Mouse (Mus musculus) intestine, embryonic 14.5 days (tissue): ENCODE measurements around the gene Megf6. TPM values are rescaled to one million over a fixed set of nuclear protein-coding genes. Genes with fewer than 3 reads are reported as not detected.
A peak's percentile ranks its signal among the peaks of the same experiment; 100 is the strongest.

Experiments
- ATAC-seq: fragments of 200-750 bp; cut with Nextera tagmentation; replicated peaks from 2 replicates; pipeline ENCODE4 v1.8.0; 2017; ENCODE audit warnings: low read depth, moderate number of reproducible peaks, moderate TSS enrichment, moderate library complexity; ENCODE audit not compliant: low FRiP score, low TSS enrichment
- DNase-seq: peaks from one replicate; pipeline ENCODE4 v3.0.0-alpha.2; 2018; ENCODE audit warnings: low spot score
- H3K27ac ChIP-seq: fragments of 300-500 bp; sonication (generic); 2 replicates; pipeline ENCODE4 v1.5.1; 2014; ENCODE audit warnings: low read depth, mild to moderate bottlenecking, control low read depth
- H3K27me3 ChIP-seq: fragments of 300-500 bp; sonication (generic); replicated peaks from 2 replicates; pipeline ENCODE4 v1.6.1; 2014; ENCODE audit warnings: low read length, control low read depth; ENCODE audit not compliant: control insufficient read depth, insufficient read depth
- H3K36me3 ChIP-seq: fragments of 300-500 bp; sonication (generic); 2 replicates; pipeline ENCODE4 v1.6.1; 2014; ENCODE audit warnings: low read length, control low read depth; ENCODE audit not compliant: control insufficient read depth, insufficient read depth
- H3K4me1 ChIP-seq: fragments of 300-500 bp; sonication (generic); replicated peaks from 2 replicates; pipeline ENCODE4 v1.6.1; 2014; ENCODE audit warnings: low read length, control low read depth, mixed read lengths; ENCODE audit not compliant: control insufficient read depth, insufficient read depth
- H3K4me2 ChIP-seq: fragments of 300-500 bp; sonication (generic); 2 replicates; pipeline ENCODE4 v1.6.1; 2014; ENCODE audit warnings: low read length
- H3K4me3 ChIP-seq: fragments of 300-500 bp; sonication (generic); 2 replicates; pipeline ENCODE4 v1.5.1; 2014; ENCODE audit warnings: low read depth, low read length, control low read depth, mixed read lengths
- H3K9ac ChIP-seq: fragments of 300-500 bp; sonication (generic); 2 replicates; pipeline ENCODE4 v1.6.1; 2014; ENCODE audit warnings: mild to moderate bottlenecking, low read length
- H3K9me3 ChIP-seq: fragments of 300-500 bp; sonication (generic); 2 replicates; pipeline ENCODE4 v1.6.1; 2016; ENCODE audit warnings: low read length, control low read depth; ENCODE audit not compliant: control insufficient read depth
- WGBS: fragments of 180-500 bp; shearing (Covaris S2); extraction: QIAGEN DNeasy Blood & Tissue Kit; methylation state at CpG from one replicate; pipeline ENCODE4 v1.1.7; 2014; 5-methylcytosine and 5-hydroxymethylcytosine counted together
- polyA plus RNA-seq: library from polyadenylated mRNA; unstranded; fragments of >200 nt; fragmentation: Nextera tagmentation; extraction: Ambion mirVana; gene quantifications from 2 replicates; pipeline ENCODE4 v1.2.1, GENCODE M21; 2014

Gene Megf6
- polyA plus RNA-seq, 1 experiment from 2014 or later = 17.1 TPM

DNA sequence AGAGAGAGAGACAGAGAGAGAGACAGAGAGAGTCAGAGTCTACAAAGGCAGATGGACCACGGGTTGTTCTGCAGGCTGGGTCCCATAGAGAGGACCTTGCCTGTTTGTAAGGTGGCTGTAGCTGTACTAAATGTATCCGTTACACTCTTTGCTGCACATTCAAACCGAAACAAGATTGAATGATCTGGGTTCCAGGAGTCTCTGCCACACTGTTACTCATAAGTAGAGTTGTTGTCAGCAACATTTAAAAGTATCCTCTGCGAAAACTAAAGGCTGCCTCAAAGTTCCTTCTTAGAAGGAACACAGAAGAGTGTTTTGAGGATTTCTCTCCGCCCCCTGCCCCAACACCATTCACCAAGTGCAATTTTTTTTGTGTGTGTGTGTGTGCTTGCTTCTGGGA, 33.4 kb upstream of the Megf6 start:
- no peak overlapping the region for H3K4me2 ChIP-seq
- peaks cover 65% of the 10 kb centered on the region for H3K27me3 ChIP-seq
- H3K4me3 ChIP-seq = no peak overlapping the region
- no peak overlapping the region for H3K27ac ChIP-seq
- no peaks in the 10 kb centered on the region for H3K36me3 ChIP-seq
- no peak overlapping the region for H3K9ac ChIP-seq
- H3K4me1 ChIP-seq = peaks cover 4% of the 10 kb centered on the region; the same call in 1 of the 2 replicates
- no peaks in the 10 kb centered on the region for H3K9me3 ChIP-seq
- WGBS = 56% methylated on average over 5 of the region's 5 CpGs
- DNase-seq (no peak), ATAC-seq (no peak)

DNA sequence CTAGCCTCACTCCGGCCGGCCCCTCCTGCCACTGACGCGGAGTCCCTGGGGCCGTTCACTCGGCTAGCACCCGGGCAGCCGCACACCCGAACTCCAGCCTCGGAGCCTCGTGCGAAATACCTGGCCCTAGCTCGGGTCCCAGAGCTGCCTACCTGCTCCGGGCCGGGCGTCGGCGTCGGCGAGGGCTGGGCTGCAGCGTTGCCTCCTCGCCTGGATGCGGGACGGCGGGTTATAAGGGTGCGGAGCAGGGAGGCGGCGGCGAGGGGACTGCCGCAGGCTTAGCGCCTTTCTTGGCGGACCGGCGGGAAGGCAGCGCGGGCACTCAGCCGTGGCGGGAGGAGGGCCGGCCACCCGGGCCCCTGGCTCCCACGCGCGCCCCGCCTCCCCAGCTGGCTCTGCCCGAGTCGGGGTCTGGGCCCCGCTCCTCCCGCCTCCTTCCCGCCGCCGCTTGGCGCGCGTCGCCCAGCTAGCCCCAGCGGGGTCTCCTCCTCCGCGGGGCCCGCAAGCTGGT, 30.8 kb upstream of the Megf6 start:
- Histone ChIP-seq H3K27me3 (peaks cover 65% of the 10 kb centered on the region), H3K4me3 (peak overlapping the region; percentile 44), H3K9ac (peak overlapping the region; percentile 29), H3K36me3 (no peaks in the 10 kb centered on the region), H3K4me2 (peak overlapping the region; percentile 92), H3K27ac (no peak overlapping the region), H3K4me1 (peaks cover 4% of the 10 kb centered on the region; the same call in 1 of the 2 replicates), H3K9me3 (no peaks in the 10 kb centered on the region)
- under 1% methylated on average over 48 of the region's 59 CpGs for WGBS
- no peak for ATAC-seq
- DNase-seq = peak; percentile 73

DNA sequence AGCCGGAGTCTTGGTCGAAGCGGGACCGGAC, 30.5 kb upstream of the Megf6 start, which contains the start of gene Trp73:
Gene Trp73 (minus strand): TSS at position 27 of the 31 bp plus-strand sequence.
- H3K4me3 ChIP-seq = peak within 1 kb of the TSS; percentile 44

DNA sequence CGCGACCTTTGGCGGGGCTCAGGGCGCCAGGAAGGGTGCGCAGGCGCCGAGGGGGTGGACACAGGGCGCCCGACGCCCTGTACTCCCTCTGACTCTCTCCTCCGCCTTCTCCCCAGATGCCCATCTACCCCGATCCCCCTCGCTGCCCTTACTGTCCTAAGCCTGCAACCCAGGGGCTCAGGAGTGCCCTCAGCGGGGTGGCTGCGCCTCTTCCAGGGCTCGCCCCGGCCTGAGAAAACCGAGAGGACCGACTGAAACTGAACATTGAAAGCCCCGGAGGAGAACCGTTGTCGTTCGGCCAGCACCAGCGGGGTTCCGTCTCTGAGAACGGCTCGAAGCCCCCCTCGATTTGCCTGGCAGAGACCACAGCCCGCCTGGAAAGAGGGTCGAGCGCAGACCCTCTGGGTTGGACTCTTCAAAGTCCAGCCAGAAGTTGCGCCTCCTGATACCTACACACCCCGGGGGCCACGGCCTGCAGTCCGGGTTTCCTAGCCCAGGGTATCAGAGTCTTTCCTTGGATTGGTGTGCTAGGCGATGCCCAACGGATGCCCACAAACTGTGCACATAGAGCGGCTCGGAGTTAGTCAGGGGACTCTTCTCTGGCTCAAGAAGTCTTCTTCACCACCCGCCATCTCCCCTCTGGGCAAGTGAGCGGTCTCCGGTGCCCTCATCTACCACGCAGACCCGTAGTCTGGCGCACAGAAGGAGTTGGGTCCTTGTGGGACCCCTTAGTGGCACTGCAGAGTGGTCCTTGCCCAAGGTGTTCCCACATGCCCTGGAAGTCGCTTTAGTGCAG, 30.1 kb upstream of the Megf6 start:
- peak overlapping the region; percentile 29; the same call in 1 of the 2 replicates for H3K9ac ChIP-seq
- no peak for ATAC-seq
- no peaks in the 10 kb centered on the region for H3K9me3 ChIP-seq
- H3K4me3 ChIP-seq = peak overlapping the region; percentile 44
- peaks cover 4% of the 10 kb centered on the region; the same call in 1 of the 2 replicates for H3K4me1 ChIP-seq
- no peak overlapping the region for H3K27ac ChIP-seq
- no peaks in the 10 kb centered on the region for H3K36me3 ChIP-seq
- H3K4me2 ChIP-seq = peak overlapping the region; percentile 92
- peak; percentile 78 for DNase-seq
- peaks cover 63% of the 10 kb centered on the region for H3K27me3 ChIP-seq
- 3% methylated on average over 42 of the region's 46 CpGs for WGBS

More for the DNA sequence above, 30.5 kb upstream of the Megf6 start, which contains the start of gene Trp73:
- H3K27me3 ChIP-seq = peaks cover 65% of the 10 kb centered on the region
- ATAC-seq (no peak), DNase-seq (no peak)
- H3K36me3 ChIP-seq = no peaks in the 10 kb centered on the region
- peak within 1 kb of the TSS; percentile 92 for H3K4me2 ChIP-seq
- WGBS = 0% methylated on average over 4 of the region's 4 CpGs
- no peaks in the 10 kb centered on the region for H3K9me3 ChIP-seq
- H3K9ac ChIP-seq = peak within 1 kb of the TSS; percentile 29
- H3K4me1 ChIP-seq = peaks cover 4% of the 10 kb centered on the region; the same call in 1 of the 2 replicates
- no peak within 1 kb of the TSS for H3K27ac ChIP-seq

DNA sequence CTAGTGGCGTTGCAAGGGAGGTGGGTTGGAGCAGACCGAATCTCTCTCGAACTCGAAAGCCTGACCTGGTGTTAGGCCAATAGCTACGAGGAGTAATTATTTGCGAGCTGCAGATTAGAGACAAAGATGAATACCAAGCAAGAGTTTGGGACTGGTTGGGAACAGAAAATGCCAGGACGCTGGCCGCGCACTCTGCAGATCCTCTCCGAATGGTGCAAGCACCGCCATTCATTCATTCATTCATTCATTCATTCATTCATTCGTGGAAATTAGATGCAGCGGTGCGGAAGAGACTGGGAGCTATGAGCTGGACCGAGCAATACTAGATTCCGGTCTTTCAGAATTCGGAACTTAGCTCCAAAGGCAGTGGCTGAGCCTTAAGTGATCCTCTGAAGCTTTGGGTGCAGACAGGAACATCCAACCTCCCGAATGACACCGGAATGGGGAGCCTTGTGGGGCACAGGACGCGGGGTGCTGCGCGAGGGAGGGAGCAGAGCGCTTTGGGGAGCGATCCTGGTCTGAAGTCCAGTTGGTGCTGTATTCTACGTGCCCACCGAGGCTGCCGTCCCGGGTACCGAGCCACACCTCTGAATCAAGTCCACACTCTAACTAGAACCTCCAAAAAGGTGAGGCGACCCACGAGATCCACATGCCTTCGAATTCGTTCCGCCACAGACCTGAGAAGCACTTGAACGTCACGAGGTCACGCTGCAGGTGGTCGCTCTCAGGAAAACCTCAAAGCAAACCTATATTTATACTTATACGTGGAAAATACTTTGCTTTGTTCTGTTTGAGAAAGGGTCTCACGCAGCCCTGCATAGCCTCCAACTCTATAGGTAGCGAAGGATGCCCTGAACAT, 29.3 kb upstream of the Megf6 start:
- H3K27me3 ChIP-seq = peaks cover 56% of the 10 kb centered on the region
- peak; percentile 65 for DNase-seq
- peaks cover 3% of the 10 kb centered on the region for H3K36me3 ChIP-seq
- 0 out of 2 replicates have a peak overlapping the region, but pooled peaks have one; percentile 85 for H3K4me3 ChIP-seq
- H3K4me1 ChIP-seq = peaks cover 4% of the 10 kb centered on the region; the same call in 1 of the 2 replicates
- peak overlapping the region; percentile 92; the same call in 1 of the 2 replicates for H3K4me2 ChIP-seq
- H3K27ac ChIP-seq = no peak overlapping the region
- H3K9ac ChIP-seq = no peak overlapping the region
- 2% methylated on average over 42 of the region's 42 CpGs for WGBS
- no peak for ATAC-seq
- H3K9me3 ChIP-seq = no peaks in the 10 kb centered on the region

DNA sequence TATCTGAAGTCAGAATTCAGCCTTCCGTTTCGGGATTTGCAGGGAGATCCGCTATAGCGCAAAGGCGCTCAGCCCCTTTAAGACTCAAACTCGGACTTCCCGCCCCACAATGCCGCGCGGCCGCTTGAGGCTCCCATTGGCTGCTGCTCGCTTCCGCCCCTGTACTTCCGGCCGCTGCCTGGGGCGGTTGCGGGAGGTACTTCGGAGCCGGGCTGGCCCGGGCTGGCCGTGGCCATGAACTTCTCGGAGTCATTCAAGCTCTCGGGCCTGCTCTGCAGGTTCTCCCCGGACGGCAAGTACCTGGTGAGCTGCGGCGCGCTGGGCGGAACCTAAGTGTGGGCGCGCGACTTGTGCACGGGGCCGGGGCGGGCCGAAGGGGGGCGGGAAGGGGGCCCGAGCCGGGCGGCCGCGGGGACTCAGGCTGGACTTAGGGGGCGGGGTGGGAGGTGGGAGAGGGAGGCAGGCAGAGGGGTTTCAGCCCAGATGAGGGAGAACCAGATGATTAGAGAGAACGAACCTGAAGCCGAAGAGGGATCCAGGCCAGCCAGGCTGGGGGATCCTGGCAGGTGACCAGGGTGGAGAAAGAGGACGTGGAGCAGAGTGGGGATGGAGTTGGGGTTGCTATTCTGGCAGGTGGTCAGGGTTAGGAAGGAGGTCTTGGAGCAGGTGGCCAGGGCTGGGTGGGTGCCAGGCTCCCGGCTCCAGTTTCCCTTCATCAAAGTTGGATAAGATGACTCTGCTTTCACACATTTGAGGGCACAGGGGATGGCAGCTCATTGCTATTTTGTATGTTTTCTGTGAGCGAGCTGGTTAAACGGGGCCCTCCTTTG, 28.1 kb upstream of the Megf6 start, which contains the start of gene Wrap73:
Gene Wrap73 (plus strand): TSS at position 162 of the 830 bp plus-strand sequence.
- Histone ChIP-seq H3K9me3 (no peaks in the 10 kb centered on the region), H3K27me3 (peaks cover 46% of the 10 kb centered on the region), H3K9ac (peak within 1 kb of the TSS; percentile 74), H3K4me2 (peak within 1 kb of the TSS; percentile 85), H3K27ac (peak within 1 kb of the TSS; percentile 59; the same call in 1 of the 2 replicates), H3K4me3 (peak within 1 kb of the TSS; percentile 85), H3K36me3 (peaks cover 8% of the 10 kb centered on the region), H3K4me1 (peaks cover 4% of the 10 kb centered on the region; the same call in 1 of the 2 replicates)
- WGBS = 1% methylated on average over 48 of the region's 49 CpGs
- DNase-seq (peak; percentile 89), ATAC-seq (peak; percentile 95)

DNA sequence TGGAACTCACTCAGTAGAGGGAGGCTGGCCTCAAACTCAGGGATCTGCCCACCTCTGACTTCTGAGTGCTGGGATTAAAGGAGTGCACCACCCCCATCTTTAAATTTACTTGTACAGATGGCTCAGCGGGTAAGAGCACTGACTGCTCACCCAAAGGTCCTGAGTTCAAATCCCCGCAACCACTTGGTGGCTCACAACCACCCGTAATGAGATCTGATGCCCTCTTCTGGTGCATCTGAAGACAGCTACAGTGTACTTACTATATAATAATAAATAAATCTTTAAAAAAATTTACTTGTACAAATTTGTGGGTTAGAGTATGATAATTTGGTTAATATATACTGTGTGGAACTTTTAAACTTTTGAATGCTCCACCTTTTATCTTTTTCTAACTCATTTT, 25.8 kb upstream of the Megf6 start:
- WGBS = 78% methylated on average over 3 of the region's 3 CpGs
- H3K27me3 ChIP-seq = peaks cover 23% of the 10 kb centered on the region

DNA sequence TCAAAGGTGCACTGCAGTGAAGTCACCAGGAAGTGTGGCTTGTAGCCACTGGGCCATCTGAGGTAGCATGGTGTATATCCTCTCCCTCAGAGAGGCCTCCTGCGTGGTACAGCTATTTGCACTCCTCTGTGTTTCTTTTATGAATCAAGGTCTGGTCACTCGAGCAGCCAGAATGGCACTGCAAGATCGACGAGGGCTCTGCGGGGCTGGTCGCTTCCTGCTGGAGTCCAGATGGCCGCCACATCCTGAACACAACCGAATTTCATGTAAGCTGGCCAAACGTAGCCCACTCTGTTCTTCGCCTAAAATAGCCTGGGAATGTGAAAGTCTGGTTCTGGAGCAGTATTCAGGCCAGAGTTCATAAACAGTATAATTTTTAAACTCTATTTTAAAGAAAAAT, 24.2 kb upstream of the Megf6 start:
- DNase-seq (no peak), ATAC-seq (no peak)
- Histone ChIP-seq H3K9me3 (no peaks in the 10 kb centered on the region), H3K4me2 (no peak overlapping the region), H3K9ac (no peak overlapping the region), H3K27me3 (peaks cover 7% of the 10 kb centered on the region), H3K4me1 (no peaks in the 10 kb centered on the region; the same call in 1 of the 2 replicates), H3K27ac (no peak overlapping the region), H3K4me3 (no peak overlapping the region), H3K36me3 (peaks cover 31% of the 10 kb centered on the region)
- 77% methylated on average over 10 of the region's 10 CpGs for WGBS

More for the DNA sequence above, 25.8 kb upstream of the Megf6 start:
- H3K36me3 ChIP-seq = peaks cover 17% of the 10 kb centered on the region
- H3K27ac ChIP-seq = no peak overlapping the region
- H3K4me2 ChIP-seq = no peak overlapping the region
- H3K4me1 ChIP-seq = peaks cover 4% of the 10 kb centered on the region; the same call in 1 of the 2 replicates
- H3K9ac ChIP-seq = no peak overlapping the region
- H3K4me3 ChIP-seq = no peak overlapping the region
- H3K9me3 ChIP-seq = no peaks in the 10 kb centered on the region
- no peak for ATAC-seq
- DNase-seq = no peak
